Mouse (Mus musculus): Measurements from ENCODE around the gene Olfr1259.
"Not testable (repeated sequence)": the region's sequence is repeated elsewhere in the genome, so short reads cannot be mapped to it uniquely, and the experiment has no call there.

Gene Olfr1259

GRCm38 (mm10) chr2:89948564-89948963, at the start of gene Olfr1259:
Gene Olfr1259 (minus strand): TSS chr2:89948664.
- DNase-seq (ENCODE audit: low spot score) = no peak

GRCm38 (mm10) chr2:89990921-89991320, 42.5 kb upstream of the Olfr1259 start, which contains the start of gene Olfr1261:
Gene Olfr1261 (plus strand): TSS chr2:89991221.
- no peak for DNase-seq (ENCODE audit: low spot score)

- no peak for DNase-seq (ENCODE audit: low spot score)
These were observed 29.2 kb upstream of the Olfr1259 start for GRCm38 (mm10) chr2:89977709-89978108.

- DNase-seq (ENCODE audit: low spot score) = no peak
These were observed 25.7 kb upstream of the Olfr1259 start, which contains the start of gene Olfr1260 for GRCm38 (mm10) chr2:89974184-89974583. Gene Olfr1260 (plus strand): TSS chr2:89974340.

- no peak for DNase-seq (ENCODE audit: low spot score)
These were observed 21.5 kb downstream of the Olfr1259 start, which contains the start of gene Olfr1258 for GRCm38 (mm10) chr2:89927009-89927408. Gene Olfr1258 (plus strand): TSS chr2:89927309.

- DNase-seq (ENCODE audit: low spot score) = not testable (repeated sequence)
These were observed 35.8 kb downstream of the Olfr1259 start for GRCm38 (mm10) chr2:89912616-89913015.
